Mouse (Mus musculus) neural tube, embryonic 14.5 days (tissue): ENCODE measurements around the gene Hsd3b2. TPM values are rescaled to one million over a fixed set of nuclear protein-coding genes. Genes with fewer than 3 reads are reported as not detected.

ENCODE experiments used
- ATAC-seq: fragments of 200-750 bp; cut with Nextera tagmentation; 2 replicates; pipeline ENCODE4 v1.8.0; 2017; ENCODE audit warnings: low read depth, mild to moderate bottlenecking, moderate TSS enrichment, moderate library complexity
- H3K27ac ChIP-seq: fragments of 300-500 bp; sonication (generic); 2 replicates; pipeline ENCODE4 v1.5.1; 2014; ENCODE audit warnings: low read depth, mild to moderate bottlenecking, control low read depth, low read length, moderate library complexity, mixed read lengths
- H3K27me3 ChIP-seq: fragments of 300-500 bp; sonication (generic); 2 replicates; pipeline ENCODE4 v1.6.1; 2014; ENCODE audit warnings: low read length; ENCODE audit not compliant: control insufficient read depth, insufficient read depth
- H3K36me3 ChIP-seq: fragments of 300-500 bp; sonication (generic); 2 replicates; pipeline ENCODE4 v1.6.1; 2014; ENCODE audit warnings: low read length, mixed read lengths; ENCODE audit not compliant: control insufficient read depth, insufficient read depth
- H3K4me1 ChIP-seq: fragments of 300-500 bp; sonication (generic); 2 replicates; pipeline ENCODE4 v1.6.1; 2014; ENCODE audit warnings: low read length; ENCODE audit not compliant: control insufficient read depth, insufficient read depth
- H3K4me2 ChIP-seq: fragments of 300-500 bp; sonication (generic); 2 replicates; pipeline ENCODE4 v1.6.1; 2014; ENCODE audit warnings: mild to moderate bottlenecking, low read depth, low read length, control low read depth
- H3K4me3 ChIP-seq: fragments of 300-500 bp; sonication (generic); 2 replicates; pipeline ENCODE4 v1.5.1; 2014; ENCODE audit warnings: low read depth, low read length, control low read depth, mixed read lengths
- H3K9ac ChIP-seq: fragments of 300-500 bp; sonication (generic); replicated peaks from 2 replicates; pipeline ENCODE4 v1.6.1; 2014; ENCODE audit warnings: low read depth, mild to moderate bottlenecking, control low read depth, low read length, mixed read lengths
- H3K9me3 ChIP-seq: fragments of 300-500 bp; sonication (generic); 2 replicates; pipeline ENCODE4 v1.6.1; 2016; ENCODE audit warnings: low read length; ENCODE audit not compliant: control insufficient read depth
- polyA plus RNA-seq: library from polyadenylated mRNA; unstranded; fragments of >200 nt; fragmentation: Nextera tagmentation; extraction: Ambion mirVana; gene quantifications from 2 replicates; pipeline ENCODE4 v1.2.1, GENCODE M21; 2014

The Hsd3b2 gene
- polyA plus RNA-seq, 1 experiment from 2014 or later: not detected

GRCm38 (mm10) chr3:98680786-98681185 lies 43.6 kb downstream of the Hsd3b2 start:
- no peak overlapping the region for H3K27ac ChIP-seq
- no peak overlapping the region for H3K4me2 ChIP-seq
- no peaks in the 10 kb centered on the region for H3K4me1 ChIP-seq
- no peak overlapping the region for H3K4me3 ChIP-seq
- H3K27me3 ChIP-seq: no peaks in the 10 kb centered on the region
- no peaks in the 10 kb centered on the region for H3K9me3 ChIP-seq
- H3K9ac ChIP-seq: no peak overlapping the region
- no peak for ATAC-seq
- no peaks in the 10 kb centered on the region for H3K36me3 ChIP-seq

Other genes starting within 250 kb of the Hsd3b2 start
- not detected in 2 replicates for gene Hsd3b4, start 214.0 kb downstream of the Hsd3b2 start, polyA plus RNA-seq
- gene Gm10681, start 135.7 kb downstream of the Hsd3b2 start, polyA plus RNA-seq: not detected in 2 replicates
- gene Hsd3b5, start 94.3 kb downstream of the Hsd3b2 start, polyA plus RNA-seq: not detected in 2 replicates
- gene Hsd3b3, start 38.6 kb upstream of the Hsd3b2 start, polyA plus RNA-seq: 0.62 and 0.90 TPM in 2 replicates
- gene Hsd3b6, start 89.9 kb upstream of the Hsd3b2 start, polyA plus RNA-seq: 0.82 and 2.0 TPM in 2 replicates
- 0.31 TPM in 1 of 2 replicates, not detected in the other for gene Hsd3b1, start 135.3 kb upstream of the Hsd3b2 start, polyA plus RNA-seq
- not detected in 2 replicates for gene Hao2, start 168.7 kb upstream of the Hsd3b2 start, polyA plus RNA-seq